Mouse (Mus musculus): ENCODE data around the gene Fbxo10. TPM values are rescaled to one million over a fixed set of nuclear protein-coding genes. Genes with fewer than 3 reads are reported as not detected.
"Not testable (repeated sequence)": the region's sequence is repeated elsewhere in the genome, so short reads cannot be mapped to it uniquely, and the experiment has no call there.

Gene Fbxo10
- total and polyA plus RNA-seq, 3 experiments, result 9.4 to 16.7 (median 10.2) TPM

GRCm38 (mm10) chr4:45055451-45055850 is 29.0 kb downstream of the Fbxo10 start:
- Histone ChIP-seq H3K9ac (ENCODE audit: low read depth, low read length) (no peak overlapping the region), H3K27ac (peak overlapping the region; percentile 64), H3K79me2 (replicated peaks; ENCODE audit: control insufficient read depth, insufficient read depth, low read length) (no peaks in the 10 kb centered on the region; the same call in 1 of the 2 replicates), H3K4me1 (ENCODE audit: control insufficient read depth, insufficient read depth, low read length) (peaks cover 6% of the 10 kb centered on the region), H3K4me3 (no peak overlapping the region), H3K36me3 (ENCODE audit: control insufficient read depth, insufficient read depth, low read length) (peaks cover 2% of the 10 kb centered on the region; the same call in 1 of the 2 replicates), H3K27me3 (ENCODE audit: control insufficient read depth, insufficient read depth, low read length) (no peaks in the 10 kb centered on the region)
- 43% methylated on average over 8 of the region's 8 CpGs for WGBS
- TF ChIP-seq EP300 (IDR thresholded peaks at IDR 0.05; ENCODE audit: insufficient read depth, low read depth, low read length), result 0 out of 2 replicates have a peak, but pooled peaks have one; percentile 46
- TF ChIP-seq CTCF (IDR thresholded peaks at IDR 0.05), result no peak
- DNase-seq, result peak; percentile 50 to 64
- intact Hi-C loops (cut with DNase I), result no loop called here

- H3K36me3 ChIP-seq (ENCODE audit: control insufficient read depth, insufficient read depth, low read length), result peaks cover 2% of the 10 kb centered on the region; the same call in 1 of the 2 replicates
These were observed 29.5 kb downstream of the Fbxo10 start for GRCm38 (mm10) chr4:45054862-45055261.

GRCm38 (mm10) chr4:45047956-45048355 is 36.4 kb downstream of the Fbxo10 start:
- Histone ChIP-seq H3K27me3 (ENCODE audit: control insufficient read depth, insufficient read depth, low read length) (no peaks in the 10 kb centered on the region), H3K4me1 (ENCODE audit: control insufficient read depth, insufficient read depth, low read length) (peaks cover 7% of the 10 kb centered on the region; the same call in 1 of the 2 replicates), H3K79me2 (replicated peaks; ENCODE audit: control insufficient read depth, insufficient read depth, low read length) (no peaks in the 10 kb centered on the region; the same call in 1 of the 2 replicates), H3K4me3 (no peak overlapping the region), H3K9ac (ENCODE audit: low read depth, low read length) (no peak overlapping the region), H3K27ac (peak overlapping the region; percentile 73), H3K36me3 (ENCODE audit: control insufficient read depth, insufficient read depth, low read length) (no peaks in the 10 kb centered on the region)
- TF ChIP-seq CTCF (IDR thresholded peaks at IDR 0.05) (no peak), EP300 (IDR thresholded peaks at IDR 0.05; ENCODE audit: insufficient read depth, low read depth, low read length) (no peak), POLR2A (IDR thresholded peaks at IDR 0.05; ENCODE audit: insufficient read depth, low read depth, low read length) (no peak)
- 76% methylated on average over 9 of the region's 9 CpGs for WGBS
- intact Hi-C loops (cut with DNase I), result no loop called here
- DNase-seq, result no peak

More at GRCm38 (mm10) chr4:45054862-45055261, 29.5 kb downstream of the Fbxo10 start:
- WGBS, result 32% methylated on average over 3 of the region's 3 CpGs
- H3K4me1 ChIP-seq (ENCODE audit: control insufficient read depth, insufficient read depth, low read length), result peaks cover 6% of the 10 kb centered on the region
- H3K4me3 ChIP-seq, result no peak overlapping the region
- no peak for DNase-seq
- intact Hi-C loops (cut with DNase I), result no loop called here
- no peaks in the 10 kb centered on the region for H3K27me3 ChIP-seq (ENCODE audit: control insufficient read depth, insufficient read depth, low read length)
- no peaks in the 10 kb centered on the region; the same call in 1 of the 2 replicates for H3K79me2 ChIP-seq (replicated peaks; ENCODE audit: control insufficient read depth, insufficient read depth, low read length)
- TF ChIP-seq POLR2A (IDR thresholded peaks at IDR 0.05; ENCODE audit: insufficient read depth, low read depth, low read length) (no peak), CTCF (IDR thresholded peaks at IDR 0.05) (peak; percentile 71), EP300 (IDR thresholded peaks at IDR 0.05; ENCODE audit: insufficient read depth, low read depth, low read length) (no peak)
- peak overlapping the region; percentile 64 for H3K27ac ChIP-seq
- no peak overlapping the region for H3K9ac ChIP-seq (ENCODE audit: low read depth, low read length)

- 68% methylated on average over 9 of the region's 9 CpGs for WGBS
- no peak overlapping the region for H3K4me3 ChIP-seq
- H3K4me1 ChIP-seq (ENCODE audit: control insufficient read depth, insufficient read depth, low read length), result peaks cover 7% of the 10 kb centered on the region; the same call in 1 of the 2 replicates
- no peaks in the 10 kb centered on the region for H3K27me3 ChIP-seq (ENCODE audit: control insufficient read depth, insufficient read depth, low read length)
- H3K9ac ChIP-seq (ENCODE audit: low read depth, low read length), result no peak overlapping the region
- TF ChIP-seq EP300 (IDR thresholded peaks at IDR 0.05; ENCODE audit: insufficient read depth, low read depth, low read length), result no peak
- no peak for TF ChIP-seq POLR2A (IDR thresholded peaks at IDR 0.05; ENCODE audit: insufficient read depth, low read depth, low read length)
- no peaks in the 10 kb centered on the region; the same call in 1 of the 2 replicates for H3K79me2 ChIP-seq (replicated peaks; ENCODE audit: control insufficient read depth, insufficient read depth, low read length)
- intact Hi-C loops (cut with DNase I), result no loop called here
- no peak for DNase-seq
- H3K36me3 ChIP-seq (ENCODE audit: control insufficient read depth, insufficient read depth, low read length), result no peaks in the 10 kb centered on the region
- peak overlapping the region; percentile 73 for H3K27ac ChIP-seq
These were observed 37.0 kb downstream of the Fbxo10 start for GRCm38 (mm10) chr4:45047286-45047887.

- intact Hi-C loops (cut with DNase I), result no loop called here
- Histone ChIP-seq H3K79me2 (replicated peaks; ENCODE audit: control insufficient read depth, insufficient read depth, low read length) (no peaks in the 10 kb centered on the region), H3K4me3 (no peak overlapping the region), H3K36me3 (ENCODE audit: control insufficient read depth, insufficient read depth, low read length) (no peaks in the 10 kb centered on the region), H3K4me1 (ENCODE audit: control insufficient read depth, insufficient read depth, low read length) (peaks cover 7% of the 10 kb centered on the region; the same call in 1 of the 2 replicates), H3K27me3 (ENCODE audit: control insufficient read depth, insufficient read depth, low read length) (no peaks in the 10 kb centered on the region), H3K9ac (ENCODE audit: low read depth, low read length) (no peak overlapping the region), H3K27ac (peak overlapping the region; percentile 73)
- WGBS, result 61% methylated on average over 5 of the region's 5 CpGs
- DNase-seq, result peak in 1 of 2 experiments; percentile 39
- TF ChIP-seq EP300 (IDR thresholded peaks at IDR 0.05; ENCODE audit: insufficient read depth, low read depth, low read length), result no peak
- TF ChIP-seq CTCF (IDR thresholded peaks at IDR 0.05), result no peak
- no peak for TF ChIP-seq POLR2A (IDR thresholded peaks at IDR 0.05; ENCODE audit: insufficient read depth, low read depth, low read length)
These were observed 37.7 kb downstream of the Fbxo10 start for GRCm38 (mm10) chr4:45046679-45047078.

GRCm38 (mm10) chr4:45040795-45041194 is 43.6 kb downstream of the Fbxo10 start:
- Histone ChIP-seq H3K27me3 (ENCODE audit: control insufficient read depth, insufficient read depth, low read length) (no peaks in the 10 kb centered on the region), H3K4me3 (no peak overlapping the region), H3K79me2 (replicated peaks; ENCODE audit: control insufficient read depth, insufficient read depth, low read length) (no peaks in the 10 kb centered on the region), H3K4me1 (ENCODE audit: control insufficient read depth, insufficient read depth, low read length) (peaks cover 5% of the 10 kb centered on the region; the same call in 1 of the 2 replicates), H3K36me3 (ENCODE audit: control insufficient read depth, insufficient read depth, low read length) (no peaks in the 10 kb centered on the region), H3K27ac (no peak overlapping the region), H3K9ac (ENCODE audit: low read depth, low read length) (no peak overlapping the region)
- TF ChIP-seq CTCF (IDR thresholded peaks at IDR 0.05) (no peak), POLR2A (IDR thresholded peaks at IDR 0.05; ENCODE audit: insufficient read depth, low read depth, low read length) (no peak), EP300 (IDR thresholded peaks at IDR 0.05; ENCODE audit: insufficient read depth, low read depth, low read length) (no peak)
- 78% methylated on average over 7 of the region's 7 CpGs for WGBS
- intact Hi-C loops (cut with DNase I), result no loop called here
- DNase-seq, result no peak

GRCm38 (mm10) chr4:45039546-45039945 is 44.9 kb downstream of the Fbxo10 start:
- intact Hi-C loops (cut with DNase I), result loop anchor here (2.0 kb wide), 1 partner anchor 21 kb away; the partner anchor contains the start of gene Polr1e
- H3K9ac ChIP-seq (ENCODE audit: low read depth, low read length); H3K27ac ChIP-seq; H3K36me3 ChIP-seq (ENCODE audit: control insufficient read depth, insufficient read depth, low read length); H3K79me2 ChIP-seq (replicated peaks; ENCODE audit: control insufficient read depth, insufficient read depth, low read length); H3K27me3 ChIP-seq (ENCODE audit: control insufficient read depth, insufficient read depth, low read length); H3K4me1 ChIP-seq (ENCODE audit: control insufficient read depth, insufficient read depth, low read length); H3K4me3 ChIP-seq; DNase-seq: not testable (repeated sequence)
- 95% methylated on average over 7 of the region's 7 CpGs for WGBS
